Mouse (Mus musculus): ENCODE results near the gene Bach2.

The Bach2 gene

GRCm38 (mm10) chr4:32509832-32510612 is 271.4 kb downstream of the Bach2 start:
- H3K4me1 ChIP-seq (replicated peaks; ENCODE audit: low read depth, low read length): no peaks in the 10 kb centered on the region
- no peaks in the 10 kb centered on the region for H3K36me3 ChIP-seq (ENCODE audit: insufficient read depth, low read length)
- H3K27me3 ChIP-seq (ENCODE audit: insufficient read depth, low read length): 0 out of 2 replicates have a peak, but pooled peaks cover 4% of the 10 kb centered on the region
- H3K9me3 ChIP-seq (ENCODE audit: low read length): no peaks in the 10 kb centered on the region
- TF ChIP-seq NANOG (IDR thresholded peaks at IDR 0.05; ENCODE audit: borderline replicate concordance, low read length) (no peak), CTCF (conservative IDR thresholded peaks at IDR 0.05; ENCODE audit: low read length) (no peak)
- H3K4me3 ChIP-seq (replicated peaks; ENCODE audit: low read length): no peak overlapping the region

GRCm38 (mm10) chr4:32510940-32511339 is 272.3 kb downstream of the Bach2 start:
- H3K36me3 ChIP-seq (ENCODE audit: insufficient read depth, low read length): no peaks in the 10 kb centered on the region
- no peaks in the 10 kb centered on the region for H3K4me1 ChIP-seq (replicated peaks; ENCODE audit: low read depth, low read length)
- H3K4me3 ChIP-seq (replicated peaks; ENCODE audit: low read length): no peak overlapping the region
- 0 out of 2 replicates have a peak, but pooled peaks cover 4% of the 10 kb centered on the region for H3K27me3 ChIP-seq (ENCODE audit: insufficient read depth, low read length)
- no peak for TF ChIP-seq CTCF (conservative IDR thresholded peaks at IDR 0.05; ENCODE audit: low read length)
- TF ChIP-seq NANOG (IDR thresholded peaks at IDR 0.05; ENCODE audit: borderline replicate concordance, low read length): no peak
- TF ChIP-seq POU5F1 (IDR thresholded peaks at IDR 0.05; ENCODE audit: borderline replicate concordance, low read length): no peak
- H3K9me3 ChIP-seq (ENCODE audit: low read length): no peaks in the 10 kb centered on the region

GRCm38 (mm10) chr4:32516126-32516525 is 277.5 kb downstream of the Bach2 start:
- TF ChIP-seq POU5F1 (IDR thresholded peaks at IDR 0.05; ENCODE audit: borderline replicate concordance, low read length): no peak
- TF ChIP-seq NANOG (IDR thresholded peaks at IDR 0.05; ENCODE audit: borderline replicate concordance, low read length): no peak
- no peak for TF ChIP-seq CTCF (conservative IDR thresholded peaks at IDR 0.05; ENCODE audit: low read length)
- no peaks in the 10 kb centered on the region for H3K9me3 ChIP-seq (ENCODE audit: low read length)
- no peaks in the 10 kb centered on the region for H3K27me3 ChIP-seq (ENCODE audit: insufficient read depth, low read length)
- H3K36me3 ChIP-seq (ENCODE audit: insufficient read depth, low read length): no peaks in the 10 kb centered on the region
- no peak overlapping the region for H3K4me3 ChIP-seq (replicated peaks; ENCODE audit: low read length)
- no peaks in the 10 kb centered on the region for H3K4me1 ChIP-seq (replicated peaks; ENCODE audit: low read depth, low read length)

- H3K27me3 ChIP-seq (ENCODE audit: insufficient read depth, low read length): no peaks in the 10 kb centered on the region
- no peak for TF ChIP-seq POU5F1 (IDR thresholded peaks at IDR 0.05; ENCODE audit: borderline replicate concordance, low read length)
- TF ChIP-seq NANOG (IDR thresholded peaks at IDR 0.05; ENCODE audit: borderline replicate concordance, low read length): no peak
- TF ChIP-seq CTCF (conservative IDR thresholded peaks at IDR 0.05; ENCODE audit: low read length): no peak
- H3K36me3 ChIP-seq (ENCODE audit: insufficient read depth, low read length): no peaks in the 10 kb centered on the region
Observed at GRCm38 (mm10) chr4:32518842-32519578, 280.4 kb downstream of the Bach2 start.

GRCm38 (mm10) chr4:32520628-32521360 is 282.2 kb downstream of the Bach2 start:
- TF ChIP-seq POU5F1 (IDR thresholded peaks at IDR 0.05; ENCODE audit: borderline replicate concordance, low read length) (no peak), NANOG (IDR thresholded peaks at IDR 0.05; ENCODE audit: borderline replicate concordance, low read length) (no peak), CTCF (conservative IDR thresholded peaks at IDR 0.05; ENCODE audit: low read length) (no peak)
- Histone ChIP-seq H3K9me3 (ENCODE audit: low read length) (no peaks in the 10 kb centered on the region), H3K4me3 (replicated peaks; ENCODE audit: low read length) (no peak overlapping the region), H3K4me1 (replicated peaks; ENCODE audit: low read depth, low read length) (peaks cover 7% of the 10 kb centered on the region), H3K27me3 (ENCODE audit: insufficient read depth, low read length) (no peaks in the 10 kb centered on the region), H3K36me3 (ENCODE audit: insufficient read depth, low read length) (no peaks in the 10 kb centered on the region)

More at GRCm38 (mm10) chr4:32518842-32519578, 280.4 kb downstream of the Bach2 start:
- Histone ChIP-seq H3K4me3 (replicated peaks; ENCODE audit: low read length) (no peak overlapping the region), H3K9me3 (ENCODE audit: low read length) (no peaks in the 10 kb centered on the region), H3K4me1 (replicated peaks; ENCODE audit: low read depth, low read length) (peaks cover 7% of the 10 kb centered on the region)

GRCm38 (mm10) chr4:32521361-32521740 is 282.7 kb downstream of the Bach2 start:
- no peaks in the 10 kb centered on the region for H3K36me3 ChIP-seq (ENCODE audit: insufficient read depth, low read length)
- H3K9me3 ChIP-seq (ENCODE audit: low read length): no peaks in the 10 kb centered on the region
- TF ChIP-seq CTCF (conservative IDR thresholded peaks at IDR 0.05; ENCODE audit: low read length) (no peak), NANOG (IDR thresholded peaks at IDR 0.05; ENCODE audit: borderline replicate concordance, low read length) (no peak), POU5F1 (IDR thresholded peaks at IDR 0.05; ENCODE audit: borderline replicate concordance, low read length) (no peak)
- H3K4me3 ChIP-seq (replicated peaks; ENCODE audit: low read length): no peak overlapping the region
- H3K27me3 ChIP-seq (ENCODE audit: insufficient read depth, low read length): no peaks in the 10 kb centered on the region
- H3K4me1 ChIP-seq (replicated peaks; ENCODE audit: low read depth, low read length): peaks cover 7% of the 10 kb centered on the region

- peaks cover 7% of the 10 kb centered on the region for H3K4me1 ChIP-seq (replicated peaks; ENCODE audit: low read depth, low read length)
- no peaks in the 10 kb centered on the region for H3K9me3 ChIP-seq (ENCODE audit: low read length)
- TF ChIP-seq NANOG (IDR thresholded peaks at IDR 0.05; ENCODE audit: borderline replicate concordance, low read length) (no peak), POU5F1 (IDR thresholded peaks at IDR 0.05; ENCODE audit: borderline replicate concordance, low read length) (no peak), CTCF (conservative IDR thresholded peaks at IDR 0.05; ENCODE audit: low read length) (no peak)
- no peak overlapping the region for H3K4me3 ChIP-seq (replicated peaks; ENCODE audit: low read length)
- no peaks in the 10 kb centered on the region for H3K36me3 ChIP-seq (ENCODE audit: insufficient read depth, low read length)
- no peaks in the 10 kb centered on the region for H3K27me3 ChIP-seq (ENCODE audit: insufficient read depth, low read length)
Observed at GRCm38 (mm10) chr4:32522013-32522412, 283.4 kb downstream of the Bach2 start.

- Histone ChIP-seq H3K4me3 (replicated peaks; ENCODE audit: low read length) (no peak overlapping the region), H3K27me3 (ENCODE audit: insufficient read depth, low read length) (no peaks in the 10 kb centered on the region), H3K4me1 (replicated peaks; ENCODE audit: low read depth, low read length) (peaks cover 7% of the 10 kb centered on the region), H3K36me3 (ENCODE audit: insufficient read depth, low read length) (no peaks in the 10 kb centered on the region), H3K9me3 (ENCODE audit: low read length) (no peaks in the 10 kb centered on the region)
- TF ChIP-seq NANOG (IDR thresholded peaks at IDR 0.05; ENCODE audit: borderline replicate concordance, low read length) (no peak), CTCF (conservative IDR thresholded peaks at IDR 0.05; ENCODE audit: low read length) (no peak), POU5F1 (IDR thresholded peaks at IDR 0.05; ENCODE audit: borderline replicate concordance, low read length) (no peak)
Observed at GRCm38 (mm10) chr4:32524282-32524681, 285.7 kb downstream of the Bach2 start.

Data from E14TG2a.4 (cell line).